Mouse (Mus musculus) gastrocnemius, postnatal 14 days (tissue): ENCODE measurements around the gene Hmga2. TPM values are rescaled to one million over a fixed set of nuclear protein-coding genes. Genes with fewer than 3 reads are reported as not detected.

Source experiments
- DNase-seq: peaks from one replicate; pipeline ENCODE4 v3.0.0; 2021; ENCODE audit warnings: mixed read lengths
- intact Hi-C: fragments of 180-260 bp; cut with DNase I; formaldehyde crosslinking; loops from one replicate; pipeline ENCODE4 v1.15.1; 2025; ENCODE audit warnings: low total_unique reads
- total RNA-seq, 2 experiments: library from RNA; stranded (reverse); gene quantifications; 2 replicates each; pipeline ENCODE4 v1.2.3; 2021

Gene Hmga2
- total RNA-seq, 2 experiments from 2014 or later, result 0.06 TPM; not detected in 1

GRCm38 (mm10) chr10:120475041-120475541 is 1.2 kb downstream of the Hmga2 start:
- peak; percentile 9 for DNase-seq
- intact Hi-C loops, result no loop called here

DNA sequence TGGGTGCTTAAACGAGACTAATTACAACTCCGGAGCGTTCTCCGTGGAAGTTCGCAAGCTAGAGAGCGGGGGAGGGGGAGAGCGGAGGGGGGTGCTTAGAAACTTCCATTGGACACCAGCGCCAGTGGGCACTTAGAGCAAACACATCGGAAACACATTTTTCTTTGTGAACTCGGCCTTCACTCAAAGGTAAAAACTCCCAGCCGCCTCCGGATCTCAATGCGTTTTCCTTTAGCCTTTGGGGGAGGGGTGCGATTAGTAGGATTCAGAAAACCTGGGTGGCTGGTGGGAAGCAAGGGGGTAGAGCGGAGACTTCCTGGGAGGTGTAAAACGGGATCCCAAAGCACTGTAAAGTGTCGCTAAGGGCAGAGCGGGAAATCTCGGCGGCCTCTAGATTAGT is 2.0 kb downstream of the Hmga2 start:
- intact Hi-C loops, result no loop called here
- no peak for DNase-seq

GRCm38 (mm10) chr10:120473218-120473617 is 3.1 kb downstream of the Hmga2 start:
- no peak for DNase-seq
- intact Hi-C loops, result no loop called here

GRCm38 (mm10) chr10:120472606-120473005 is 3.7 kb downstream of the Hmga2 start:
- intact Hi-C loops, result no loop called here
- DNase-seq, result no peak

DNA sequence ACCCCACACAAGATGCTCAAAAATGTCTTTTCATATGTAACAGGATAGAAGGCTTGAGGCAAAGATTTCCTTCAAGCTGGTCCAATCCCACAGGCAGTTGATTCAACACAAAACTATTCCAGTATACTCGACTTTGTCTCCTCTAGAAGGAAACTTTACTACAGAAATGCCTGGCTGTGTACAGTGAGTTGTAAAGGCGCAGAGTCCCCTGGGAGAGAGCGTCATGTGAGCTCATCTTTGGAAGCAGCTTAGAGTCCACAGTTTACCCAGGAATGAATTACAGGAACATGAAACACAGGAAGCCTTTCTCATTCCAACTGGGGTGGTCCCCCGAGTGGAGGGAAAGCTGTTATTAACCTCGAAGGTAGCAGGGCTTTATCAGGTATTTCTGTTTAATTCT is 11.1 kb downstream of the Hmga2 start:
- intact Hi-C loops, result no loop called here

DNA sequence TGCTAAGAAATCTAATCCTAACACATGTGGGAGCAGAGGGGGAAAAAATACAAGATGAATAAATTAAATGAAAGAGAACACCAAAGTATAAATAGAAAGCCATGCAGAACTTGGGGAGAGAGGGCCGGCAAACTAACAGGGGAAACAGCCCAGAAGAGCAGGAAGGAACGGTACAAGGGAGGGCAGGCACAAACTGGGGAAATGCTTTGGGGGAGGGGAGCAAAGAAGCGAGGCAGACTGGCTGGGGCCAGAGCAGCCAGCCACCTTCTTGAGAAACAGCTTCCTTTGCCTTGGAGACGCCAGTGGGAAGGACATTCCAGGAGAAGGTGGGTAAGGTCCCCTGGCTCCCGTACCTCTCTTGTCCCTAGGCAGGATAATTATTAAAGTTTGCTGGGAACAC is 14.5 kb downstream of the Hmga2 start:
- DNase-seq, result no peak
- intact Hi-C loops, result no loop called here

More for the DNA sequence above, 11.1 kb downstream of the Hmga2 start:
- DNase-seq, result no peak

- intact Hi-C loops, result no loop called here
- DNase-seq, result no peak
Measured at GRCm38 (mm10) chr10:120461301-120461700, 15.0 kb downstream of the Hmga2 start.

DNA sequence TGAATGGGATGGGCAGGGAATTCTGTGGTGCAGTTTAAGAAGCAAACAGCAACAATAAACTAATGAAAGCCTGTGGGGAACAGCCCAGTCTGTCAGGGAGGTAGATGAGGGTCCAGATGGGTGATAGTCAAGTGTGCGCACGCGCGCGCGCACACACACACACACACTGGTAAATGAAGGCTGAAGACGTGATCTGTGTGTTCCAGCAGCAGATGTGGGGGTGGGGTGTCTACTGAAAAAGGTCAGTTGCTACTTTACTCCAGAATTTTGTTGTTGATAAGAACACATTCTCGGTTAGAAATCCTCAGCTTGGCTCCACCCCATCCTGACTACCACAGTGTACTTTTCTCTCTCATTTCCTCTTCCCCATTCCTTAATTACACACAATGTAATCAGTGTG is 17.4 kb downstream of the Hmga2 start:
- DNase-seq, result no peak
- intact Hi-C loops, result no loop called here

DNA sequence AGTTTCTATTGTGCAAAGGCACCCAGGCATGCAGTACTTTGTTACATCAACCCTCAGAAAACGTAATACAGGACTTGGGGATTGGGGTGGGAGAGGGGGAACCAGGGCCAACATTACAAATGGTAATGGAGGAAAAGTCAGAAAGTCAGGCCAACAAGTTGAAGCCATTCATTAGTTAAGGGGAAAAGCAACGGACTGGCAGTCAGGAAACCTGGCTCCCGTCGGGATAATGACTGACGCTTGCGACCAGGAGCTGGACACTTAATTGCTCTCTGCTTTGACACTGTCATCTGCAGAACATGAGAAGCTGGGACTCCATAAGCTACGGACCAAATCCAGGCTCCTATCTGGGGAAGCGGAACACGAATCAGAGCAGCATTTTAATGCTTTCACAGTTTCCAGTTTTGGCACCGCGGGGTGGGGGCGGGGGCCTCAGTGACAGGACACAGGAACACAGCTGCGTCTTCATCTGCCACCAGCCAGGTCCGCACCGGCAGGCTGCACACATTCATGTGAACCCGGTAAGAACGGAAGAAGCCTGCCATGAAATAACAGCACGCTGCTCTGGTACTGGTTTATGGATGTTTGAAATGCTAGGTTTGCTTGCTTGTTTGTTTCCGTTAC is 26.5 kb downstream of the Hmga2 start:
- intact Hi-C loops, result no loop called here

DNA sequence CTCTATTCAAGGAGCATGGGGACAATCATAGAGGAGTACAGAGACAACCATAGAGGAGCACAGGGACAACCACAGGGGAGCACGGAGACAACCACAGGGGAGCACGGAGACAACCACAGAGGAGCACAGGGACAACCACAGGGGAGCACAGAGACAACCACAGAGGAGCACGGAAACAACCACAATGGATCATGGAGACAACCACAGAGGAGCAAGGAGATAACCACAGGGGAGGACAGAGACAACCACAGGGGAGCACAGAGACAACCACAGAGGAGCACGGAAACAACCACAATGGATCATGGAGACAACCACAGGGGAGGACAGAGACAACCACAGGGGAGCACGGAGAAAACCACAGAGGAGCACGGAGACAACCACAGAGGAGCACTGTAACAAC is 29.5 kb downstream of the Hmga2 start:
- intact Hi-C loops, result no loop called here

More for the DNA sequence above, 26.5 kb downstream of the Hmga2 start:
- DNase-seq, result peak; percentile 10

DNA sequence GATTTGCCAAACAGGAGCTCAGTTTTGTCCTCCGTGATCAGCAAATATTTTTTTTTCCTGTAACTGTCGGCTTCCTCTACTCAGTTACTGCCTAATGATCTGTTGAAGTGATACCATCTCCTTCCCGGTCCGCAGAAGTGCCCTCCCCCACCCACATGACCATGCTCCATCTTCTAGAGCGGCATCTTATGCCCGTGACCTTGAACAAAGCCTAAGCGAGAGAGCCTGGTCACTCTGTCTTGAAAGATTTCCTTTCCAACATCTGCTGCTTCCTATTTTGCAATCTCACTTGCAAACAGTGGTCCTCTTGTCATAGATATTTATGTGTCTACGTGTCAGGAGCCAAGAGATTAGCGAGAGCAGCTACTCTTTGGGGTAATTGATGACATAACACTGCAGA is 30.1 kb downstream of the Hmga2 start:
- DNase-seq, result no peak
- intact Hi-C loops, result no loop called here

More for the DNA sequence above, 29.5 kb downstream of the Hmga2 start:
- no peak for DNase-seq

- intact Hi-C loops, result no loop called here
- DNase-seq, result no peak
Measured at GRCm38 (mm10) chr10:120444463-120445070, 31.7 kb downstream of the Hmga2 start.

- no peak for DNase-seq
- intact Hi-C loops, result no loop called here
Measured at GRCm38 (mm10) chr10:120443757-120444311, 32.4 kb downstream of the Hmga2 start.

DNA sequence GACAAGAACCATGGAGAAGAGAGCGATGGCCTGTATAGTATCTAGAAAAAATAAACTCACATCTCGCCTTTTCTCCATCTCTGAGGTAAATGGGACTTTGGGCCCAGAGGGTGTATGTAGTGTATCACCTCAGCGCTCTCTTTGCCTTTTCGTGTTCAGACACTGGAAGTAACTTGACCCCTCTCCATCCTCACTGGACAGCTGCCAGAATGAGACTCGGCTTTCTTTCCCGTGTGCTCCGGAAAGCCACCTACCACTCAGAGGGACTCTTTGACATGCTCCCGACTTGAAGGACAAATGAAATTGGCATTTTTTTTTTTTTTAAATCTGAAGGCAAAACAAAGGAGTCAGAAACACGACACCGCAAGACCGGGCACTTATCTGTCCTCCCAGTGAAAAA is 35.0 kb downstream of the Hmga2 start:
- no peak for DNase-seq
- intact Hi-C loops, result no loop called here

DNA sequence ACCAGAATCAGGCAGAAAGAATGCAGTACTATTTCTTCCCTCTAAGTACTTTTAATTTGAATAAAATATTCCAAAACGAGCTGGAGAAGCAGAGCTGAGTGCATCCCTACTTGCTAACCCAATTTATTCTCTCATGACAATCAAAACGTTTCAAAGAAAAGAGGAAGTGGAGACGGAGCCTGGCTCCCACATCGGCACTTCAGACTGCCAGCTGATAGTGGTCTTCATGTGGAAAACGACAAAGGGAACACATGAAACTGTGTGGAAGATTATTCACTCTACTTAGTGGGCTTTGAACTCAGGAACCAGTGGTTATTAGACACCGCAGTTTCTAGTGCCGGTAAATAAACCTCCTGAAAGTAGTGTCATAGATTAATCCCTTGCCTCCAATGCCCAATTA is 41.8 kb downstream of the Hmga2 start:
- no peak for DNase-seq
- intact Hi-C loops, result no loop called here

GRCm38 (mm10) chr10:120433463-120433815 is 42.8 kb downstream of the Hmga2 start:
- intact Hi-C loops, result no loop called here

DNA sequence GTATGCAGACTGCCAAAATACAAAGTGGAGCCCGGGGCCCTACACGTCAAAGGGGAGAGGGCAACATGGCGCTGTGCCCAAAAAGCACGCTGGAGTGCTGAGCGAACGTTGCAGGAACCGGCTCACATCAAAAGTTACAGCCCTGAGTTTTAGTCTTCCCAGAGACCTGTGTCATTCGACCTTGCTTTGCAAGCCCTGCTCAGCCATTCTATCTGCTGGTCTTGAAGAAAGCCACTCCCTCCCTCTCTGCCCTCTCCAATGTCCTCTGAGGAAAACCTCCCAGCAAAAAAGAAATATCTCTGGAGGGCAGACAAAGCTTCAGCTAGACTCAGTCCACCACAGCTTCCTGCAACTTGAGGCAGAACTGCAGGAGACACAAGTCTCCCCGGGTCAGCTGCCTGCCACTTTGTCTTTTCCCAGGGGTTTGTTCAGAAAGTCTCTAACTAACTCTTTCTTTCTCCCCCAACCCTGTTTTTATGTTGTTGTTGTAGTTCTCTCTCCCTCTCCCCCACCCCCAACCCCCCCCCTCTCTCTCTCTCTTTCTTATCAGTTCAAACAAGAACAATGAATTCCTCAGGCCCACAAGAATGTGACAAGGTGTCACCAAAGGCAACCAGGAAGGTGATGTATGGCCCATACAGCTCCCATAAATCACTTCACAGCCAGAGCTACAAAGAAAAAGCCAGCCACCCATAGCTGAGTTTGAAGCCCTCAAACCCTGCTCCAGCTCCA is 43.4 kb downstream of the Hmga2 start:
- intact Hi-C loops, result no loop called here
- no peak for DNase-seq

More at GRCm38 (mm10) chr10:120433463-120433815, 42.8 kb downstream of the Hmga2 start:
- no peak for DNase-seq

- intact Hi-C loops, result no loop called here
- DNase-seq, result no peak
Measured at GRCm38 (mm10) chr10:120432081-120432480, 44.2 kb downstream of the Hmga2 start.

GRCm38 (mm10) chr10:120431435-120431834 is 44.8 kb downstream of the Hmga2 start:
- intact Hi-C loops, result no loop called here
- DNase-seq, result no peak

DNA sequence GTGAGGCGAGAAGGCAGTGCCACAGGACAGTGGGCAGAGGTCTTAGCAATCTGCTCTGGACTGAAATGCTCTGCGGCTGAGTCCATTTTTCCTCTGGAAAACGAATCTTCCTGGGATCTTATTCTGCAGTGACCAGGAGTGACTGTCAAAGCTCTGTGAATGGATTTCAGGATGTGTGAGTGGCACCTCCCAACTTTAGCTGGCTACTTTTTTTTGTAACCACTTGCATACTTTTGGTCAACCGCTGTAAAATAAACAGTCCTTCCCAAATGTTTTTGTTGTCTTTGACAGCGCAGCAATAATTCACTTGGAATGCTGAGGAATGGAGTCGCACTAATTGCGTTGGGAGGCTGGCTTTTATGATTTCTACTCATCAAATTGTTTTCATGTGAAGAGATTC is 45.8 kb downstream of the Hmga2 start:
- intact Hi-C loops, result no loop called here

More for the DNA sequence above, 45.8 kb downstream of the Hmga2 start:
- no peak for DNase-seq
